Mouse (Mus musculus) neural tube, embryonic 13.5 days (tissue): Measurements from ENCODE around the gene Kmo. TPM values are rescaled to one million over a fixed set of nuclear protein-coding genes. Genes with fewer than 3 reads are reported as not detected.

Source experiments
- ATAC-seq: fragments of 200-750 bp; cut with Nextera tagmentation; 2 replicates; pipeline ENCODE4 v1.8.0; 2017; ENCODE audit warnings: low read depth, mild to moderate bottlenecking, moderate TSS enrichment, moderate library complexity
- H3K27ac ChIP-seq: fragments of 300-500 bp; sonication (generic); replicated peaks from 2 replicates; pipeline ENCODE4 v1.5.1; 2015; ENCODE audit warnings: moderate library complexity, mild to moderate bottlenecking, inconsistent platforms
- H3K27me3 ChIP-seq: fragments of 300-500 bp; sonication (generic); 2 replicates; pipeline ENCODE4 v1.6.1; 2015; ENCODE audit warnings: mild to moderate bottlenecking, inconsistent platforms
- H3K36me3 ChIP-seq: fragments of 300-500 bp; sonication (generic); 2 replicates; pipeline ENCODE4 v1.6.1; 2015; ENCODE audit warnings: mild to moderate bottlenecking, inconsistent platforms
- H3K4me1 ChIP-seq: fragments of 300-500 bp; sonication (generic); replicated peaks from 2 replicates; pipeline ENCODE4 v1.6.1; 2015; ENCODE audit warnings: inconsistent platforms
- H3K4me2 ChIP-seq: fragments of 300-500 bp; sonication (generic); 2 replicates; pipeline ENCODE4 v1.6.1; 2015; ENCODE audit warnings: inconsistent platforms, mild to moderate bottlenecking, moderate library complexity
- H3K4me3 ChIP-seq: fragments of 300-500 bp; sonication (generic); 2 replicates; pipeline ENCODE4 v1.5.1; 2015; ENCODE audit warnings: mild to moderate bottlenecking, inconsistent platforms
- H3K9ac ChIP-seq: fragments of 300-500 bp; sonication (generic); 2 replicates; pipeline ENCODE4 v1.6.1; 2015; ENCODE audit warnings: moderate library complexity, mild to moderate bottlenecking, inconsistent platforms
- H3K9me3 ChIP-seq: fragments of 300-500 bp; sonication (generic); 2 replicates; pipeline ENCODE4 v1.6.1; 2016; ENCODE audit warnings: inconsistent platforms
- WGBS: fragments of 180-500 bp; shearing (Covaris S2); methylation state at CpG from one replicate; pipeline ENCODE4 v1.1.7; 2015; 5-methylcytosine and 5-hydroxymethylcytosine counted together
- polyA plus RNA-seq: library from polyadenylated mRNA; unstranded; fragments of >200 nt; fragmentation: Nextera tagmentation; extraction: Ambion mirVana; gene quantifications from 2 replicates; pipeline ENCODE4 v1.2.1, GENCODE M21; 2015

The Kmo gene
- polyA plus RNA-seq, 1 experiment from 2014 or later = 0.11 TPM

DNA sequence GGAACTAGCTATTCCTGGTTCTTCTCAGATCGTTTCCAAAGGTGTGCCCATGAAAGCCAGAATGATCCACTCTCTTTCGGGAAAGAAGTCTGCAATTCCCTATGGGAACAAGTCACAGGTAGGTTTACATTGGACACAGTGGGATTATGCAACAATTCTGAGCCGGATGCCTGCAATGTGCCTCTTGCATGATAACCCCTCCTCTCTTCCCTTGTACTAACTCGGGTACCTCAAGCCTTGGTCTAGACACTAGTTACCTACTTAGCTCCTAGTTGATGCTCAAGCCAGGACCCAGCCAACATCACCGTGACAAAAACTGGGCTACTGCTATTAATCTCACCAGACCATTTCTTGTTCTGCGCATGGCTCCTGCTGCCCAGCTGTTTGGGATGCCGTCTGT is 18.9 kb downstream of the Kmo start:
- H3K9me3 ChIP-seq = no peaks in the 10 kb centered on the region
- no peaks in the 10 kb centered on the region for H3K27me3 ChIP-seq
- no peak for ATAC-seq

GRCm38 (mm10) chr1:175640435-175641150 is 20.4 kb downstream of the Kmo start:
- ATAC-seq = no peak
- Histone ChIP-seq H3K4me3 (no peak overlapping the region), H3K4me1 (no peaks in the 10 kb centered on the region), H3K27me3 (no peaks in the 10 kb centered on the region), H3K9ac (no peak overlapping the region), H3K4me2 (no peak overlapping the region), H3K36me3 (no peaks in the 10 kb centered on the region), H3K27ac (no peak overlapping the region), H3K9me3 (no peaks in the 10 kb centered on the region)
- 80% methylated on average over 6 of the region's 6 CpGs for WGBS

More for the DNA sequence above, 18.9 kb downstream of the Kmo start:
- Histone ChIP-seq H3K4me3 (no peak overlapping the region), H3K4me2 (no peak overlapping the region), H3K36me3 (no peaks in the 10 kb centered on the region), H3K27ac (no peak overlapping the region), H3K9ac (no peak overlapping the region), H3K4me1 (no peaks in the 10 kb centered on the region)
- 87% methylated on average over 7 of the region's 7 CpGs for WGBS

DNA sequence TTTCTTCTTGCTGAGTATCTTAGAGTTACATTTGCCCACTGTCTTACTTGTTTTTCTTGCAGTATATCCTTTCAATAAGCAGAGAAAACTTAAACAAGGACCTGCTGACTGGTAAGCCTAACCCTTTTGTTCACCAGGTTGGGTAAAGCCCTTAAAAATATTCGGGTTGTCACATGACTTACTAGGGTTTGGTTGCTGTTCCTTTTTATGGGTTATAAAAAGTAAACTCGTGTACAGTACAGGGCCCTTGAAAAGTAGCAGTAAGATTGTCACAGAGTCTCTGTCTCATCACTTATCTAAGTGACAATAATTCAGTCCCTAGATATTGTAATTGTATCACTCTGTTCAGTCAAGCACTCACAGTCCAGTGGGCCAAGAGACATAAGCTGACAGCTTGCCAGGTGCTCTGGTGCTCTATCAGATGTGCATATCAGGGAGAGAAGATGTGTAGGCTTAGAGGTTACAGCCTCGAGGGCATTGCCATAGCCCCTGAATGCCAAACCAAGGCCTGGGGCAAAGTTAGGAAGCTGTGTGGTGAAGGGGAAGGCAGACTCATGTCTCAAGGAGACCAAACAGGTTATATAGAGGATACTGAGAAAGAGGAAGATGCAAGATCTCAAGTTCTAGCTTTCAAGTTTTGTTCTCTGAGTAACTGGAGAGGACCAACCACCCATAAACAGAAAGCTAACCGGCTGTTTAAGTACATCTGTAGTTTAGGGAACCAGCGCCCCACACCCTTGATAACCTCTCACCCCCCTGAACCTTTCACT is 23.5 kb downstream of the Kmo start:
- Histone ChIP-seq H3K27me3 (no peaks in the 10 kb centered on the region), H3K27ac (no peak overlapping the region), H3K9me3 (no peaks in the 10 kb centered on the region), H3K4me3 (no peak overlapping the region), H3K36me3 (no peaks in the 10 kb centered on the region), H3K4me2 (no peak overlapping the region), H3K4me1 (no peaks in the 10 kb centered on the region), H3K9ac (no peak overlapping the region)
- ATAC-seq = no peak
- 80% methylated on average over 5 of the region's 5 CpGs for WGBS

GRCm38 (mm10) chr1:175646952-175647351 is 26.8 kb downstream of the Kmo start:
- Histone ChIP-seq H3K9me3 (no peaks in the 10 kb centered on the region), H3K9ac (no peak overlapping the region), H3K4me2 (no peak overlapping the region), H3K4me3 (no peak overlapping the region), H3K27ac (no peak overlapping the region), H3K36me3 (no peaks in the 10 kb centered on the region), H3K27me3 (no peaks in the 10 kb centered on the region), H3K4me1 (no peaks in the 10 kb centered on the region)
- no peak for ATAC-seq
- WGBS = 81% methylated on average over 9 of the region's 9 CpGs

DNA sequence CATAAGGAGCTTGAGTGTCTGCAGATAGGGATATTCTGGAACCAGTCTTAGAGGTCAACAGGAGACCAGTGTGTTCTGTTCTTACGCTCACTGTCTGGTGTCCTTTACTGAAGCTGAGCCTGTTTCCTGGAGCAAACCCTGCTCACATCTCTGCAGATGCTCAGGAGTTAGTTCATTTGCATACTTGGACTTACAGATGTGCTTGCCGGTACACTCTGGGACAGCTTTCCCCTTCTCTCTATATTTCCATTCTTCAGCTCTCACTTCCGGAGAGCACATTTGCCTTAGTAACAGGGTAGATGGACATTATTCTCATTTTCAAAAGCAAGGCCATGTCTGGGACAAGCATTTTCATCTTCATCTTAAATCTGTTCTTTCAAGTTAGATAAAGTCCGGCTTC is 28.4 kb downstream of the Kmo start:
- 95% methylated on average over 4 of the region's 4 CpGs for WGBS
- no peak overlapping the region for H3K4me2 ChIP-seq
- no peak overlapping the region for H3K27ac ChIP-seq
- no peaks in the 10 kb centered on the region for H3K36me3 ChIP-seq
- ATAC-seq = no peak
- H3K27me3 ChIP-seq = no peaks in the 10 kb centered on the region
- H3K4me1 ChIP-seq = no peaks in the 10 kb centered on the region
- H3K4me3 ChIP-seq = no peak overlapping the region
- no peak overlapping the region for H3K9ac ChIP-seq
- H3K9me3 ChIP-seq = no peaks in the 10 kb centered on the region

GRCm38 (mm10) chr1:175659900-175660299 is 39.7 kb downstream of the Kmo start:
- Histone ChIP-seq H3K4me3 (no peak overlapping the region), H3K9me3 (no peaks in the 10 kb centered on the region), H3K27me3 (no peaks in the 10 kb centered on the region), H3K36me3 (no peaks in the 10 kb centered on the region), H3K4me2 (no peak overlapping the region), H3K4me1 (no peaks in the 10 kb centered on the region), H3K9ac (no peak overlapping the region), H3K27ac (no peak overlapping the region)
- ATAC-seq = no peak
- WGBS = 97% methylated on average over 4 of the region's 4 CpGs

- Histone ChIP-seq H3K4me3 (no peak overlapping the region), H3K27ac (no peak overlapping the region), H3K4me1 (no peaks in the 10 kb centered on the region), H3K27me3 (no peaks in the 10 kb centered on the region), H3K36me3 (no peaks in the 10 kb centered on the region), H3K9me3 (no peaks in the 10 kb centered on the region), H3K9ac (no peak overlapping the region), H3K4me2 (no peak overlapping the region)
- ATAC-seq = peak; percentile 67
- 81% methylated on average over 5 of the region's 5 CpGs for WGBS
These were observed 48.7 kb downstream of the Kmo start for GRCm38 (mm10) chr1:175668666-175669405.

GRCm38 (mm10) chr1:175669456-175669855 is 49.3 kb downstream of the Kmo start:
- Histone ChIP-seq H3K36me3 (no peaks in the 10 kb centered on the region), H3K27ac (no peak overlapping the region), H3K9ac (no peak overlapping the region), H3K27me3 (no peaks in the 10 kb centered on the region), H3K4me2 (no peak overlapping the region), H3K4me3 (no peak overlapping the region), H3K4me1 (no peaks in the 10 kb centered on the region), H3K9me3 (no peaks in the 10 kb centered on the region)
- no peak for ATAC-seq
- 81% methylated on average over 3 of the region's 3 CpGs for WGBS

- no peak overlapping the region for H3K4me3 ChIP-seq
- WGBS = 65% methylated on average over 7 of the region's 7 CpGs
- H3K9me3 ChIP-seq = no peaks in the 10 kb centered on the region
- no peak overlapping the region for H3K27ac ChIP-seq
- no peak for ATAC-seq
- H3K36me3 ChIP-seq = no peaks in the 10 kb centered on the region
- H3K27me3 ChIP-seq = no peaks in the 10 kb centered on the region
- no peak overlapping the region for H3K9ac ChIP-seq
- H3K4me2 ChIP-seq = no peak overlapping the region
- no peaks in the 10 kb centered on the region for H3K4me1 ChIP-seq
These were observed 49.9 kb downstream of the Kmo start for GRCm38 (mm10) chr1:175670042-175670441.

DNA sequence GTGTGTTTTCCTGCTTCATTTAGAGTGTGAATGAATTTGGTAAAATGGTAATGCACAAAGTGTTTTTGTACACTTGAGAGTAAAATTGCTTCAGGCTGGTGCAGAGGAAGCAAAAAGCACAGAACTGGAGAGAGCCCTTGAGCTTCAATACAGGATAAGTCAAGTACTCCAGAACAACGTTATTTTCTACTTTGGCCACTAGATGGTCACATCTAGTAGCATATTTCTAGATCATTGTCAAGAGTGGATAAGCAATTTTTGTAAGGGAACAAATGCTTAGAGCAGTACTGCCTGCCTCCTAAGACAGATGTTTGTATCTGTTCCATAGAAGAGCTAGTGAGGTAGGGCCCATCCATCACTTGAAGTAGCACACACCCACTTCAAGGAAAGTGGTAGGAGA is 51.4 kb downstream of the Kmo start:
- no peak overlapping the region for H3K9ac ChIP-seq
- no peak for ATAC-seq
- no peak overlapping the region for H3K4me2 ChIP-seq
- no peak overlapping the region for H3K4me3 ChIP-seq
- no peaks in the 10 kb centered on the region for H3K9me3 ChIP-seq
- H3K36me3 ChIP-seq = no peaks in the 10 kb centered on the region
- H3K27ac ChIP-seq = no peak overlapping the region
- WGBS = 53% methylated on average over 1 of the region's 1 CpGs
- H3K27me3 ChIP-seq = no peaks in the 10 kb centered on the region
- H3K4me1 ChIP-seq = no peaks in the 10 kb centered on the region

GRCm38 (mm10) chr1:175673563-175674325 is 53.6 kb downstream of the Kmo start:
- Histone ChIP-seq H3K27me3 (no peaks in the 10 kb centered on the region), H3K36me3 (no peaks in the 10 kb centered on the region), H3K4me2 (no peak overlapping the region), H3K4me3 (no peak overlapping the region), H3K9ac (no peak overlapping the region), H3K4me1 (no peaks in the 10 kb centered on the region), H3K27ac (no peak overlapping the region), H3K9me3 (no peaks in the 10 kb centered on the region)
- WGBS = 83% methylated on average over 7 of the region's 7 CpGs
- no peak for ATAC-seq

DNA sequence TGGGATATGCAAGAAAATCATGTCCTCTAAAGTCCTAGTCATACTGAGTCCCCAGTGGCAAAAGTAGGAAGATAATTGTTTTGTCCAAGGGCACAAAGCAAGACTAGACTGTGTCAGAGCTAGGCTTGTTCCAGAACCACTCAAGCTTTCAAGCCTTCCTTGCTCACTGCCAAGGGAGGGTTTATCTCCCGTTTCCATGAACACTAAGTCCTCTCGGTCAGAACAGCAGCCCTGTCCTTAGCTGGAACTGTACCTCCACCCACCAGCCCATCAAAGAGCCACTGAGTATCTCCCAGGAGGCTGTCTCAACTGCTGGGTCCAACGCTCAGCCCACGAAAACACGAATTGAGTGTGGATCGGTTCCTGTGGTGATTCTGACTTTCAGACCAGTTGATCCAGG is 54.9 kb downstream of the Kmo start:
- ATAC-seq = no peak
- no peaks in the 10 kb centered on the region for H3K9me3 ChIP-seq
- H3K36me3 ChIP-seq = no peaks in the 10 kb centered on the region
- WGBS = 87% methylated on average over 6 of the region's 6 CpGs
- H3K4me2 ChIP-seq = no peak overlapping the region
- H3K9ac ChIP-seq = no peak overlapping the region
- no peaks in the 10 kb centered on the region for H3K4me1 ChIP-seq
- no peak overlapping the region for H3K4me3 ChIP-seq
- H3K27me3 ChIP-seq = no peaks in the 10 kb centered on the region
- H3K27ac ChIP-seq = no peak overlapping the region
